ENCODE assay signal across 26 mouse cellular contexts in the genomic region with DNA sequence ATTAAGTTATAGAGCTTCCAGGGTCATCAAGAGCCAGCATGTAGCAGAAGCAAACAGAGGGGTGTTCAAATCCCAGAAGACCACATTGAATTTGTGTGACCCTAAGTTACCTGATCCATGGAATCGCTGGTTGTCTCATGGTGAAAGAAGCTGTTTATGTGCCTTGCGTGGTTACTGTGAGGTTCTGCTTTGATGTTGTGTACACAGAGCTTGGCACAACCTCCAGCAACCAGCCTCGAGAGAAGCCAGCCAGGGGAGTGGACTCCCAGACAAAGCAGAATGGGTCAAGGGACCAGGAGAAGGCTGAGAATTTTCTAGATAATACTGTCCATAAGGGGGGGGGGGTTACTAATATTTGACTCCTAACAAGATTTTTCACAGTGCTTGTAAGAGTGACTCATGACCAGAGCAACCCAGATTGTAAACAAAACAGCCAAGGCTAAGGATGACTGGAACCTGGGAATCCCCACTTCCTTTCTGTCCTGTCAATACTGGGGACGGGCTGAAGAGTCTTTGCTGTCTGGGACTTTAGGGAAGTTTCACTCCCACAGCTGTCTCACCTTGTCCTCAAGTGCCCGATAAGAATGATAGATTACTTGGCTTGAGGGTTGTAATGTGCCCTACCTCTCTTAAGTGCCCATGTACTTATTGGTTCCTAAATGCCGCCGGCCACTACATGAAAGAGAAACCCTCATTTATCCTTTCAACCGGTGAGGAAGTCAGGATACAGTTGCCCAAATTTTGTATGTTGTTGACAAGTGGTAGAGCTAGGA.
A peak's percentile ranks its signal among the peaks of the same experiment; 100 is the strongest.
DNase-seq lines count a peak whose midpoint lies in the region; ATAC-seq and TF ChIP-seq lines count a peak whose summit lies in the region.
"Had no signal": no experiment of that assay in that cellular context is flagged by ENCODE, and none has a peak within 500 bp of the region (broad histone marks: within the 10 kb centered on the region; RNA-seq: fewer than 3 reads in every experiment).

No protein-coding gene starts in this region.

- no peak overlapping the region for H3K4me2 ChIP-seq in stomach, postnatal 0 days (replicated peaks; ENCODE audit: low read depth)
- H3K4me2 ChIP-seq: embryonic facial prominence, embryonic 15.5 days; forebrain, embryonic 15.5 days; heart, embryonic 15.5 days; kidney, embryonic 15.5 days had no signal

- H3K9me3 ChIP-seq in stomach, postnatal 0 days (ENCODE audit: control insufficient read depth, low read length) = no peaks in the 10 kb centered on the region
- H3K9me3 ChIP-seq: embryonic facial prominence, embryonic 10.5 days; embryonic facial prominence, embryonic 15.5 days; forebrain, embryonic 15.5 days; heart, embryonic 15.5 days; kidney, embryonic 15.5 days had no signal

- H3K36me3 ChIP-seq in stomach, postnatal 0 days (ENCODE audit: control insufficient read depth, insufficient read depth, low read length) = no peaks in the 10 kb centered on the region
- H3K36me3 ChIP-seq: embryonic facial prominence, embryonic 10.5 days; embryonic facial prominence, embryonic 15.5 days; forebrain, embryonic 15.5 days; heart, embryonic 15.5 days; kidney, embryonic 15.5 days had no signal

- no peaks in the 10 kb centered on the region for H3K4me1 ChIP-seq in stomach, postnatal 0 days (replicated peaks; ENCODE audit: control insufficient read depth, insufficient read depth)
- H3K4me1 ChIP-seq: embryonic facial prominence, embryonic 10.5 days; embryonic facial prominence, embryonic 15.5 days; forebrain, embryonic 15.5 days; kidney, embryonic 15.5 days had no signal

- CTCF ChIA-PET in Patski (lab: Charles Lee) = interaction anchor here (1.5 to 1.8 kb wide), 2 partner anchors 9 to 63 kb away, joined by 5 read pairs; no protein-coding TSS in a partner anchor

- no peak overlapping the region for H3K9ac ChIP-seq in stomach, postnatal 0 days (ENCODE audit: low read length)
- H3K9ac ChIP-seq: embryonic facial prominence, embryonic 15.5 days; forebrain, embryonic 15.5 days; heart, embryonic 15.5 days; kidney, embryonic 15.5 days; liver, embryonic 14.5 days had no signal

- TF ChIP-seq EP300 in stomach, postnatal 0 days (optimal IDR thresholded peaks at IDR 0.05) = no peak

- no peak overlapping the region for H3K27ac ChIP-seq in stomach, postnatal 0 days (replicated peaks)
- H3K27ac ChIP-seq: embryonic facial prominence, embryonic 10.5 days; embryonic facial prominence, embryonic 15.5 days; forebrain, embryonic 15.5 days; heart, embryonic 15.5 days; kidney, embryonic 15.5 days; liver, embryonic 14.5 days had no signal

- ATAC-seq in Patski = peak; percentile 85
- 0 out of 2 replicates have a peak, but pooled peaks have one; percentile 49 for ATAC-seq in stomach, postnatal 0 days (ENCODE audit: low FRiP score, low TSS enrichment)
- ATAC-seq: forebrain, embryonic 15.5 days; hindbrain, embryonic 16.5 days had no signal

- no peak for TF ChIP-seq CTCF in Patski (IDR thresholded peaks at IDR 0.05)
- TF ChIP-seq CTCF in stomach, postnatal 0 days (IDR thresholded peaks at IDR 0.05; ENCODE audit: low read depth) = no peak

- 53% methylated on average over 8 of the region's 8 CpGs for WGBS in stomach, postnatal 0 days

- H3K4me3 ChIP-seq in stomach, postnatal 0 days (ENCODE audit: low read depth, low read length) = no peak overlapping the region
- H3K4me3 ChIP-seq: embryonic facial prominence, embryonic 10.5 days; embryonic facial prominence, embryonic 15.5 days; forebrain, embryonic 15.5 days; heart, embryonic 15.5 days; kidney, embryonic 15.5 days had no signal

- POLR2A ChIA-PET in Patski (lab: Charles Lee) = interaction anchor here (0.6 kb wide), 2 partner anchors 22 to 73 kb away, joined by 3 to 12 read pairs; no protein-coding TSS in a partner anchor

- H3K27me3 ChIP-seq in Patski = no peaks in the 10 kb centered on the region
- no peaks in the 10 kb centered on the region for H3K27me3 ChIP-seq in stomach, postnatal 0 days (ENCODE audit: control insufficient read depth, insufficient read depth, low read length)
- H3K27me3 ChIP-seq: embryonic facial prominence, embryonic 15.5 days; forebrain, embryonic 15.5 days; heart, embryonic 15.5 days; kidney, embryonic 15.5 days had no signal

- peak; percentile 8 for DNase-seq in adrenal gland, postnatal 10 days
- no peak for DNase-seq in adrenal gland, postnatal 4 days (ENCODE audit: low spot score in 2 of 2)
- DNase-seq in 3T3-L1 (ENCODE audit: low read depth, low spot score) (peak; percentile 68), Patski (ENCODE audit: low read depth, low spot score) (no peak)
- no peak for DNase-seq in stomach, postnatal 0 days (ENCODE audit: low spot score)
- no peak for DNase-seq in spleen, postnatal 14 days (ENCODE audit: low spot score in 2 of 2)
- no peak for DNase-seq in kidney, postnatal 25 days
- DNase-seq: B cell, adult 2 months; cerebellum, adult 8-10 months; cerebellum, postnatal 25 days; kidney, adult 18-20 months; kidney, postnatal 36 days; left cerebral cortex, postnatal 4 days; lung, adult 2 months; lung, postnatal 10 days; midbrain, embryonic 14.5 days; right cerebral cortex, postnatal 14 days; thymus, adult 2 months; thymus, postnatal 36 days had no signal

- in situ Hi-C loops in Patski (cut with MboI; ENCODE audit: low pct_unique_long_range_greater_than_20kb) = no loop called here

Comparison
In these comparisons a context has a peak if more than half of its experiments do, and no peak if none do; other contexts are left out.
1. DNase-seq: peak in adrenal gland, postnatal 10 days (single experiment) and 3T3-L1 (single experiment); none in adrenal gland, postnatal 4 days (0 of 2), Patski (single experiment), stomach, postnatal 0 days (single experiment), spleen, postnatal 14 days (0 of 2) and kidney, postnatal 25 days (0 of 2).